Mouse (Mus musculus): ENCODE results near the gene Brca1. TPM values are rescaled to one million over a fixed set of nuclear protein-coding genes. Genes with fewer than 3 reads are reported as not detected.

Gene Brca1
- total RNA-seq, 2 experiments from 2014 or later = 1.1 to 1.2 TPM

DNA sequence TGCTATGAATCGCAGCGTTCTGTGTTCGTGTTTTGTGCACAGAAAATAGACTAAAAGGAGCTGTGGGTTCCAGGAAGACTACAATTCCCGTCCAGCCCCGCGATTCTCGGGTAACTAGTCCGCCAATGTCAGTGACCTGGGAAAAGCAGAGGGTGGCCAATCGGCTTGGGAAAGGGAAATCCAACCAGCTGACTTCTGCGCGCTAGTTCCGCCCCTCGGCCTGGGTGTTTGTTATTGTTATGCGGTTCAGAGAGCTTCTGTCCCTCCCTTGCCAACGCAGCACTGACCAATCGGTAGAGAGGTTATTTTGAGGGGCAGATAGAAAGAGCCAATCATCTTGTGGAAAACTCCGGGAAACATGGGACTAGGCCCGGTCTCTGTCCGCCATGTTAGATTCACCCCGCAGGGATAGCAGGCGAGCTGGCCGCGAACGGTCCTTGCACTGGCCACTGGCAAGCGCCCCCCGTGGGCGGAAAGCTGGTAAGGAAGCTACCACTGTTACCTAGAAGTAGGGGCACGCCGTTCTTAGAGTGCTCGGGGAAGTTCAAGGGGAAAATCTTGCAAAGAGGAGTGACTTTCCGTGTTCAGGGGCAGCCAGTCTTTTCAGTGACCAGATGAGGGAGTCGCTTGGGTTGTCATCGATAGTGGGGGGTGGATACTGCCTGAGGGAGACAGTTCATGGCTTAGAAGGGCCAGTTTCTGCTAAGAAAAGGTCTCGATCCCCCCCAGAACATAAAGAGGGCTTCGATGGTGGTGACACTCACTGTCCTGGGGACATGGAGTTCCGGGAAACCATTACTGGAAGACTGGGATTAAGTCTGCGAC is 933 bp upstream of the Brca1 start:
- DNase-seq (ENCODE audit: extremely low spot score in 1 of 2, low spot score in 2 of 2) = peak; percentile 98 to 99
- intact Hi-C loops (cut with DNase I) = loop anchor here (5.0 kb wide), 1 partner anchor 85 kb away; the partner anchor contains the start of gene Vat1

DNA sequence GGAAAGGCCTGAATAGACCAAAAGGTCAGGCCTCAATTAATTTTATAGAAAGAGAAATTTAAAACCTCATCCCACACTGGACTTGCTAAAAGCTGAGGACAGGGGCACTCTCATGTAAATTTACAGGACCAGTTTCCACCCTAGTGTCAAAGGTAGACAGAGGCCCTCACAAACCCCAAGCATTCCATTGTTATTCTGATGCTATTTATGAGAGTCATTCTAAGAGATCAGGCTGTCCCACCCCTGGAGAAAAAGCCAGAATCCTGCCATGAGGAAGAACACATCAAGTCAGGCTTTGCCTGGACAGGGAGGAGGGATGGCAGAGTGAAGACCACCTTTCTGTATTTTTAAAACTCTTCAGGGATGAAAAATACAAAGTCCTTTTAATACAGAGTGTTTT is 3.2 kb downstream of the Brca1 start:
- intact Hi-C loops (cut with DNase I) = no loop called here
- DNase-seq (ENCODE audit: extremely low spot score in 1 of 2, low spot score in 2 of 2) = no peak

- intact Hi-C loops (cut with DNase I) = no loop called here
- no peak for DNase-seq (ENCODE audit: extremely low spot score in 1 of 2, low spot score in 2 of 2)
Measured at GRCm38 (mm10) chr11:101544132-101544531, 7.6 kb downstream of the Brca1 start.

- DNase-seq (ENCODE audit: extremely low spot score in 1 of 2, low spot score in 2 of 2) = no peak
- intact Hi-C loops (cut with DNase I) = no loop called here
Measured at GRCm38 (mm10) chr11:101543533-101543932, 8.2 kb downstream of the Brca1 start.

DNA sequence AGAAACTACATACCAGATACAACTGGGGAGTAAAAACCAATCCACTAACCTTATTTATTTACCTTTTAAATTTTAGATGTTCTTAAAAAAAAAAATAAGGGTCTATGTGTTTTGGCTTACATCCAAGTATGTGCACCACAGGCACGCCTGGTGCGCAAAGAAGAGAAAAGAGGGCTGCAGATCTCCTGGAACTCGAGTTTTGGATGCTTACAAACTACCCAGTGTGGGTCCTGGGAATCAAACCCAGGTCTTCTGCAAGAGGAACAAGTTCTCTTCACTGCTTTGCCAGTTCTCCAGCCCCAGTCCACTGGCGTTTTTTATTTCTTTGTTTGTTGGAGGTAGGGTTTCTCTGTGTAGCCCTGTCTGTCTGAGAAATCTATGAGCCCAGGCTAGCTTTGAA is 25.1 kb downstream of the Brca1 start:
- DNase-seq (ENCODE audit: extremely low spot score in 1 of 2, low spot score in 2 of 2) = no peak
- intact Hi-C loops (cut with DNase I) = no loop called here

DNA sequence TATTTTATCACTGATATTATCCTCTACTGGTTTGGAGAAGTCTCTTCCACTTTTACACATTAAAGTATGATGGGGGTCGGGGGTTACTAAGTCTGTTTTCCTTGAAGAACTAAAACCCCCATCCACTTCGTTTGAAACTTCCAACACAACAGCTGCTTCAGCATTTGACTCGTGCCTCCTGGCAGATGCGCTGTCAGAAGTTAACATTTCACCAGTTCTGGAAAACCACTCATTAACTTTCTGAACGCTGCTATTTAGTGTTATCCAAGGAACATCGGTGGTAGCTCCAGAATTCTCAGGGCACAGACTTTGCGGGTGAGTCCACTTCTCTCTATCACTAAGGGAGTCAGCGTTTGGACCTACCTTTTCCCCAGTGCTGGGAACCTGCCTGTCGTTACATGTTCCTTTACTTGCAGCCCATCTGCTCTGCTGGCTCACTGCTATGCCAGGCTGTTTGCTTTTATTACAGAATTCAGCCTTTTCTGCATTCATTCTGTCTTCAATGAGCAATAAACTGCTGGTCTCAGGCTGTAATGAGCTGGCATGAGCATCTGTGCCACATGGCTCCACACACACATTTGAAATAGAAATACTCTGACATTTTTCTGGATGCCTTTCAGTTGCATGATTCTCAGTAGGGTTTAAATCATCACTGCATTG is 25.7 kb downstream of the Brca1 start:
- intact Hi-C loops (cut with DNase I) = no loop called here

GRCm38 (mm10) chr11:101525056-101525455 is 26.7 kb downstream of the Brca1 start:
- no peak for DNase-seq (ENCODE audit: extremely low spot score in 1 of 2, low spot score in 2 of 2)
- intact Hi-C loops (cut with DNase I) = no loop called here

More for the DNA sequence above, 25.7 kb downstream of the Brca1 start:
- DNase-seq (ENCODE audit: extremely low spot score in 1 of 2, low spot score in 2 of 2) = peak in 1 of 2 experiments; percentile 57

GRCm38 (mm10) chr11:101524446-101524845 is 27.3 kb downstream of the Brca1 start:
- intact Hi-C loops (cut with DNase I) = no loop called here
- no peak for DNase-seq (ENCODE audit: extremely low spot score in 1 of 2, low spot score in 2 of 2)

GRCm38 (mm10) chr11:101519364-101519763 is 32.4 kb downstream of the Brca1 start:
- no peak for DNase-seq (ENCODE audit: extremely low spot score in 1 of 2, low spot score in 2 of 2)
- intact Hi-C loops (cut with DNase I) = no loop called here

DNA sequence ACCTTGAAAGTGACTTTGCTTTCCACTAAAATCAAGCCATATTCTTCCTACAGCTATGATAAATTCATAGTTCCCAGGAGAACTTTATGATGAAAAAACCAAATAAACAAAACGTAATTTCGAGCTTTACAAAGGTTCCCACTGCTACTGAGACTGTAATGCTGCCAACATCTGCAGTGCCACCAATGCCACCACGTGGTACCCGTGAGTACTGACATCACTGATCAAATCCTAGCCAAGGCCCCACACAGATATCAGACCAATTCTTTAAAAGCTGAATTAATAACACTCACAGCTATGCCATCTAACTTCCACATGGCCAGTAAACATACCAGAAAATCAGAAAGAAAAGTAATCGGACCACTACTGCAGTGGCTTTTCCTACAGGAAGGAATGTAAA is 32.8 kb downstream of the Brca1 start:
- DNase-seq (ENCODE audit: extremely low spot score in 1 of 2, low spot score in 2 of 2) = no peak
- intact Hi-C loops (cut with DNase I) = no loop called here

- intact Hi-C loops (cut with DNase I) = no loop called here
- no peak for DNase-seq (ENCODE audit: extremely low spot score in 1 of 2, low spot score in 2 of 2)
Measured at GRCm38 (mm10) chr11:101507090-101507489, 44.7 kb downstream of the Brca1 start.

- no peak for DNase-seq (ENCODE audit: extremely low spot score in 1 of 2, low spot score in 2 of 2)
- intact Hi-C loops (cut with DNase I) = no loop called here
Measured at GRCm38 (mm10) chr11:101506269-101506780, 45.4 kb downstream of the Brca1 start.

DNA sequence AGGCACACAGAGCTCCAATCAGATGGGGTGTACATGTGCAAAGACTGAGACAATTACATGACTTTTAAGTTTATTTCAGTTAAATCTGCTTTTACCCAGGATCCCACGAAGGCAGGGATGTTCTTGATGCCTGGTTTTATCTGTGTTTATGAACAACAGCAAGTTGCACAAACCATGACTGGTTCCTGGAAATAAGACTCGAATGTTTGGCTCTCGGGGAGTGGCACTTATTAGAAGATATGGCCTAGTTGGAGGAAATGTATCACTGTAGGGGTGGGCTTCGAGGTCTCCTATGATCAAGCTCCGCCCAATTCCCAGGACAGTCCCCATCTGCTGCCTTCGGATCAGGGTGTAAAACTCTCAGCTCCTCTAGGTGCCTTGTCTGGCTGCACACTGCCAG is 65.6 kb downstream of the Brca1 start:
- DNase-seq (ENCODE audit: extremely low spot score in 1 of 2, low spot score in 2 of 2) = no peak

DNA sequence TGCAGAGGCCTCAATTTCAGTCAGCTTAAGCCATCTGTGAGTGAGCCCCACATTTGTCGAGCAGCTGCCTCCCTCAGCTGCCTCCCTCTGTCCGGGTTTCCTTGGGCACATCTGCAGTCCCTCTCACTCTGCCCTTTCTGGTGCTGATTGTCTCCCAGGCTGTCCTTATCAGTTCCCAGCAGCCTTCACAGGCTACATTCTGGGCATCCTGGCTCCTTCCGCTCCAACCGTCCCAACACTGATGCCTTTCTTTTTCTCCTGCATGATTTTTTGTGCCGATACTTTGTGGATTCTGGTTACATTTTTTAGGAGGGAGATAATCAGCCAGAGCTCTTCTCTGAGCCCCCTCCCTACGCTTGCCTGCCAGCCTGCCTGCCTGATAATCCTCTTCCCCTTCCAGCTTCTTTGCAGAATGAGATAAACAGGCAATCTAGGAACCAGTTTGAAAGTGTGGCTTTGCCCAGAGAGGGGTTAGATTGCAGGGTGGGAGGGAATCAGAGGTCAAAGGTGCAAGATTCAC is 66.2 kb downstream of the Brca1 start:
- intact Hi-C loops (cut with DNase I) = no loop called here
- no peak for DNase-seq (ENCODE audit: extremely low spot score in 1 of 2, low spot score in 2 of 2)

More for the DNA sequence above, 65.6 kb downstream of the Brca1 start:
- intact Hi-C loops (cut with DNase I) = no loop called here

GRCm38 (mm10) chr11:101484814-101485213 is 66.9 kb downstream of the Brca1 start:
- DNase-seq (ENCODE audit: extremely low spot score in 1 of 2, low spot score in 2 of 2) = no peak
- intact Hi-C loops (cut with DNase I) = no loop called here

- no peak for DNase-seq (ENCODE audit: extremely low spot score in 1 of 2, low spot score in 2 of 2)
- intact Hi-C loops (cut with DNase I) = no loop called here
Measured at GRCm38 (mm10) chr11:101484245-101484644, 67.5 kb downstream of the Brca1 start.

DNA sequence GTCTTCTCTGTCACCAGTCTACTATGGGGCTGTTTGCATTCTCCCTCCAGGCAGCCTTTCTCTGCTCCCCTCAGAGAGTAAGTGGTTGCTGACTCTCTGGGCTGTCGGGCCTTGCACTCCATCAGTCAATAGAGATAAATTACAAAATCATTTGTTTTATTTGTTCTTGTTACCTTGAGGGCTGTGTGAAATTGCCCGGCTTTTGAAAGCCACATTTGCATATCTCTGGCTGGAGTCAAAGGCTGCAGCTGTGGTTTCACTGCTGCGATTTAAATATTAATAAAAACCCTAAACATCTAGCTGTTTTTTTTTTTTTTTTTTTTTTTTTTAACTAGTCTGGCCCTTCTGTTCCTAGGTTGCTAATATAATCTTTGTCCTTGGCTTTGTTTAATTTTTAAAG is 68.0 kb downstream of the Brca1 start:
- no peak for DNase-seq (ENCODE audit: extremely low spot score in 1 of 2, low spot score in 2 of 2)
- intact Hi-C loops (cut with DNase I) = no loop called here

- intact Hi-C loops (cut with DNase I) = no loop called here
- DNase-seq (ENCODE audit: extremely low spot score in 1 of 2, low spot score in 2 of 2) = no peak
Measured at GRCm38 (mm10) chr11:101480912-101481311, 70.8 kb downstream of the Brca1 start.

DNA sequence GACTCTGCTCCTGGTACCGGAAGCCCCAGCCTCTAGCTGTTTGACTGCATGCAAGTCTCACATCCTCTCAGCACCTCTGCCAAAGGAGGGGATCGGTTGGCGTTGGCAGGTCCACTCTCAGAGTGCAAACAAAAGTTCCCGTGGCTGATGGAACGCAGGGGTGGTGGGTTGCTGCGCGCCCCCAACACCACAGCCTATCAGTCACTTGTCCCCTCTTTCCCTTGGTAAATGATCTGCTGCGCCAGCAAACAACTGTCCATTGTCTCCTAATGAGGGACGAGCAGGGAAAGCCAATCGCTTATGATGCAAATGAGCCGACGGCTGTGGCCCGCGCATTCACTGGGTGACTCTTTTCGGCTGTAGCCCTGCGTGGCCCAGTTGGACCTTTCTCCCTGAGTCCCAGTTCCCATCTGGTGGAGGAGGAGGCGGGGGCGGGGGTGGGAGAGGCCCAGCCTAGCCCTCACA is 72.6 kb downstream of the Brca1 start:
- intact Hi-C loops (cut with DNase I) = no loop called here
- DNase-seq (ENCODE audit: extremely low spot score in 1 of 2, low spot score in 2 of 2) = no peak
